Mouse (Mus musculus) CH12.LX (cell line): Measurements from ENCODE around the gene Nos1ap.

ENCODE experiments used
- CTCF ChIP-seq, 2 experiments: IDR thresholded peaks in 1 of 2; conservative IDR thresholded peaks in 1 of 2; 2 replicates each; pipeline ENCODE4 v1.5.1; 2011 to 2012; ENCODE audit warnings: low read depth in 2 of 2, low read length in 2 of 2, improper control_type of control experiment in 1 of 2, inconsistent platforms in 1 of 2, mild to moderate bottlenecking in 1 of 2, moderate library complexity in 1 of 2
- MAX ChIP-seq: IDR thresholded peaks from 2 replicates; pipeline ENCODE4 v1.6.1; 2011; ENCODE audit warnings: low read length, improper control_type of control experiment
- POLR2A ChIP-seq: IDR thresholded peaks from 2 replicates; pipeline ENCODE4 v1.6.1; 2011; ENCODE audit warnings: low read depth, mild to moderate bottlenecking, improper control_type of control experiment, low read length
- POLR2AphosphoS2 ChIP-seq: IDR thresholded peaks from 2 replicates; pipeline ENCODE4 v1.6.1; 2011; ENCODE audit warnings: low read depth, low read length, improper control_type of control experiment
- RAD21 ChIP-seq: IDR thresholded peaks from 2 replicates; pipeline ENCODE4 v1.6.1; 2011; ENCODE audit warnings: low read depth, mild to moderate bottlenecking, low read length, improper control_type of control experiment, moderate library complexity
- RCOR1 ChIP-seq: conservative IDR thresholded peaks from 2 replicates; pipeline ENCODE4 v1.6.1; 2012; ENCODE audit warnings: low read depth, mild to moderate bottlenecking, inconsistent platforms, low read length, improper control_type of control experiment
- USF2 ChIP-seq: conservative IDR thresholded peaks from 2 replicates; pipeline ENCODE4 v1.6.1; 2011; ENCODE audit warnings: low read depth, low read length, improper control_type of control experiment

- no peak for TF ChIP-seq RCOR1
- TF ChIP-seq MAX: no peak
- no peak for TF ChIP-seq POLR2A
- TF ChIP-seq POLR2AphosphoS2: no peak
- no peak for TF ChIP-seq CTCF (conservative IDR thresholded peaks at IDR 0.05 in 1 of 2, IDR thresholded peaks at IDR 0.05 in 1 of 2; ENCODE audit: low read depth in 2 of 2, low read length in 2 of 2)
- TF ChIP-seq USF2: no peak
- no peak for TF ChIP-seq RAD21
Observed at GRCm38 (mm10) chr1:170610289-170610688, 20.6 kb upstream of the Nos1ap start.
